Mouse (Mus musculus) monocyte, adult 2 months (primary cell): Measurements from ENCODE around the gene Fto.

Source experiments
- DNase-seq, 2 experiments: peaks; one replicate each; pipeline ENCODE4 v3.0.0; 2022; ENCODE audit warnings: low spot score in 2 of 2, low read depth in 1 of 2

Fto gene

DNA sequence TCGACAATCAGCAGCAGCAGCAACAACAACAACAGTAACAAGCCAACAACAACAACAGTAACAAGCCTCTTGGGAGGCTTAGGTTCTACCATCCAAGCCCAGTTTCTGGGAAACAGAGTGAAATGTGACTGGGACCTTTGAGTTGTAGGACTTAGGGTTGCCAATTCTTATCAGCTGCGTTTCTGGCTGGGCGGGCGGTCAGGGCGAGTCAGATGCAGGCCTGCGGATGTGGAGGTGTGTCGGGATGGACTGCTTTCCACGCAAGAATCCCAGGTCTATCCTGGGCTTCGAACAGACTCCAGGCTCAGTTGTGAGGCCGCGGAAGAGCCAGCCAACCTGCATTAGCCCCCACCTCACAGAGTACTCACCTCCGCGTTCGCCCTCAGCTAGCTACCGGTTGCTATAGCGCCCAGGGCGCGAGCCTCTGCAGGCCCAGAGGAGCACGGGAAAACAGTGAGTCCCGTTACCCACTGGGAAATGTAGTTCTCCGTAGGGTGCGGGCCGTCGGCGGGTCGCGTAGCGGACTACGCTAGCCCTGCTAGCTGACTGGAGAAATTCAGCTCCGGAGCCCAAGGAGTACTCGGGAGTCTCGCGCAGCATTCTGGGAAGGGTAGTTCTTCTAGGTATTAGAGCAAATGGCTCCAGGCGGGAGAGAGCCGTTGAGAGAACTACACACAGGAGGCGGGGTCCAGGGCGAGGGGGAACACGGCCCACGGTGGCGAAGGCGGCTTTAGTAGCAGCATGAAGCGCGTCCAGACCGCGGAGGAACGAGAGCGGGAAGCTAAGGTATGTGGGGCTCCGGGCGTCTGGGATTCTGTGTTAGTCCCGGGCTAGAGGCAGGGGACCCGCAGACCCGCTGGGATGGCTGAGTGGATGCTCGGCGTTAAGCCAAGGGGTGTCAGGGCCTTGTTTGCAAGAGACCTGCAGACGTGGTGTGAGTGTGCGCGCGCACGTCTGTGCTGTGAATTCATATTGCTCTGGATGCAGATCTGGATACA lies at the start of gene Fto, which contains the start of gene Rpgrip1l:
TSS of gene Fto (plus strand) at position 691 of the 998 bp plus-strand sequence.
TSS of gene Rpgrip1l (minus strand) at position 428 of the 998 bp plus-strand sequence.
- DNase-seq = peak; percentile 91 to 93

DNA sequence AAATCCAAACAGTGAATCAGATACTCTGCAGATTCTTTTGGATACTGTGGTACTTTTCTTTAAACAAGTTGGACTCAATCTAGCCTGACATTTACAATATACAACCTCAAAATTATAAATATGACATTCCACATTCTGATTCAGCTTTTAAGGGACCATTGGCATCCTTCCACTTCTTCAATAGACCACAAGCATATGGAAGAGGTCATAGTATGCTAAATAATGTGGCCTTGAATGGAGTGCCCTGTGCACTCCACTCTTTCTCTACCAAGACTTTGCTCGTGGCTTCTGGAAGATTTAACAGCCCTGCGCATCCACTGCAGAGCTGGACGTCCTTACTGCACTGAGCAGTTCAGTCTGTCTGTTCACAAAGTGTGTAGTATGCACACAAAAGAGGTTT lies 49.4 kb upstream of the Fto start:
- DNase-seq = no peak

DNA sequence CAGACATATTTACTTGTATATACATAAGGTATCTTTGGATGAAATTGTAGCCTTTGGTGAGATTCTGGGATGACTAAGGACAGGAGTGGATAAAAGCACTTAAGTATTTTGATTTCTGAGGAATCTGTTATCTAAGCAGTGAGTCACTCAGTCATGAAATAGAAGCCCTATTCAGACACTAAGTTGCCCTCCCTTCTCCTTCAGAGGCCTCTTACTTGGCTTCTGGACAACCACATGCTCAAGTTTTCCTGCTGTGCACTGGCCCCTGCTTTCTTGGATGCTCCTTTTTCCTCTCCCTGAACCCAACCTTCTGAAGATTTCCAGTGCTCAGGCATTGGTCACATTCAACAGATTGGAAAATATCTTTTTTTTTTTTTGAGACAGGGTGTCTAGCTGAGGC lies 48.8 kb upstream of the Fto start:
- no peak for DNase-seq

DNA sequence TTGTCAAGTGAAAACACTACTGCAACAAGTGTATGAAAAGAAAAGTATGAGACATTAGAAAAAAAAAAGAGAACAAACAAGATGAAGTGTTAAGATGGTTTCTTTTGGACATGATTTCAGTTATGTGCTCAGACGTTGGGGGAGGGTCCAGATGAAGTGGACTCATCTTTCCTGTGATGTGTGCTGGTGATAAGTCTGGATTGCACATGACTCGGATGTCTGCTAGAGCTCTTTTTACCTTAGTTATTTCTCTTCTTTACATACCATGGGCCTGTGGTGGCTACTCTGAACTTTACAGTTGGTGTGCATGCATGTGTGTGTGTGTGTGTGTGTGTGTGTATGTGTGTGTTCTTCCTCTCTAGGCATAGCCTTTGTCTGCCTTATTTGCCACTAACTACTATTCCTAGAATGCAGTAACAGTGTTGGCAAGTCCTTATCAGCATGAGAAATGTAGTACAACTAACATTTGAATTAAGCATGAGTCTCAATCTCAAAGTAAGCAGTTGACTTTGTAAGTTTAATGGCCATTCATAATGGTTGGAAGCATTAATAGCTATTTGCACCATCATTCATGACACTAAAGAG lies 43.9 kb upstream of the Fto start:
- no peak for DNase-seq

DNA sequence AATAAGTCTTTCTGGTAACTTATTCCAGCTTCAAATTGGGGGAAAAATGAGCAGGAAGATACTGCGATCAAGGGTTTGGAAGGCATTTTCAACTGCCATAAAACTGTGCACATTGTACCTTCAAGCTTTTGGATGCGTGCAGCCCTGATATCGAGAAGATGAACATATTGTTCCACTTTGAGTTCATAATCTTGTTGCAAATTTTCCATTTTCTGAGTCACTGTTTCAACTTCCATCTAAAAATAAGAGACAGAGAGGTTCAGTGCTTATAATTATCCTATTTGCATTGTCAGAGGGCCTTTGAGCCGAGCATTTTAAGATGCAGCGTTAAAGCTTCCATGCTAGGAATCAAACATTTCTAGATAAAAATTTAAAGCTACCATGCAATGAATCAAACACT lies 39.8 kb upstream of the Fto start:
- no peak for DNase-seq

DNA sequence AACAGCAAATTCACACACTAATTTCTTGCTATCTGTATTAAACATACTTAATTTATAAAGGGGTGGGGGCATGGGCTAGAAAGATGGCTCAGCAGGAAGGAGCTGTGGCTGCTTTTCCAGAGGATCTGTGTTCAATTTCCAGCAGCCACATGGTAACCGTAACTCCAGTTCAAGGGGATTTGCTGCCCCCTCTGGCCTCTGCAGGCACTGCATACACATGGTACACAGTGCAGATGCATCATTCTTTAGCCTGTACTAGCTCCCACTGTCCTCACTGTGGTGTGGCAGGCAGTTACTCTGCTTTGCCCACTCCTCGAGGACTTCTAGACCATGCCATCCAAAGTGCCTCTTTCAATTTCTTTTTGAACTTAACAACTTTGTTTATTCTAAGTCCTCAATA lies 37.0 kb upstream of the Fto start:
- DNase-seq = no peak

DNA sequence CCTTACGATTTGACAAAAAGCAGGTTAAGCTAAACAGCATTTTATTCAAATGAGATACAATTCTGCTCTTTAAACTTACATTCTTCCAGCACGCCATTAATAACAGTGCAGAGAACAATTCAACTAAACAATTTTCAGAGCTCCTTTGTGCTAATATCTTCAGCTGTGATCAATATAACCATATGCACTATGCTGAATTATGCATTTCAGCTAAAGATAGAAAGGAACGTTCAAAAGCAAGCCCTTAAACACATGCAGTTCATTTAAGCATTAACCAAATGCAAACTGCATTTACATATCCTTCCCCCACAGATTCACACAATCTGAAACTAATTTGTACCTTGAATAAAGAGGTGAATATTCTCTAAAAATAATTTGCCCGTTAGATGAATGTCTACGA lies 35.3 kb upstream of the Fto start:
- DNase-seq = no peak

DNA sequence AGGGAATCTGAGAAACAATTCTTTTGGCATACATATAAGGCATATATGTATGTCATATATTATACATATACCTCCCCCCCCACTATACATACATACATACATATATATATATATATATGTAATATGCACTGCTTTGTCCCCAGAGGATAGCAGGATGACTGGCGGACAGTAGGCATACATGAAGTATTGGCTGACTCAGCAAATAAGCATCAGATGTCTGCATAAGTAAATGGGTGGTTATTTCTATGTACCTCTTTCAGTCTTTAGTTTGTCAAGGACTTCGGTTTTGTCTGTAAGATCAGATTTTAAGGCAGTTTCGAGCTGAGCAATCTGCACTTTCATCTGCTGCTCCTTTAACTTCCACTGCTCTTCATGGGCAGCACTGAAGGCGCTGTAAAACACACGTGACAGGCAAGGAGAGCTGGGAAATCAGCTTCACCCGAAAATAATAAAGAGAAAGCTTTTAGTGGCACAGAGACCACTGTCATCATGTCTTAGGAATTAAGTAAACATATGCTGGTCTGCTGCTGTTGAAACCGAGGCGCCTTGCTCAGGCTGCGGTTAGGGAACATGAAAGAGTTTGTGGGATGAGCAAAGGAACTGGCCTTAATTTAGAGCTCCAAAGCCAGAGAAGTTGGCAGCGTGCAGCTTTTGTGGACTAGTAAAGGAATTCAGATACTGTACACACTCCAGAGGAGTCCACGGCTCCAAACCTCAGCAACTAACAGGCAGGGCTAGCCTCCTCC lies 32.7 kb upstream of the Fto start:
- DNase-seq = no peak

DNA sequence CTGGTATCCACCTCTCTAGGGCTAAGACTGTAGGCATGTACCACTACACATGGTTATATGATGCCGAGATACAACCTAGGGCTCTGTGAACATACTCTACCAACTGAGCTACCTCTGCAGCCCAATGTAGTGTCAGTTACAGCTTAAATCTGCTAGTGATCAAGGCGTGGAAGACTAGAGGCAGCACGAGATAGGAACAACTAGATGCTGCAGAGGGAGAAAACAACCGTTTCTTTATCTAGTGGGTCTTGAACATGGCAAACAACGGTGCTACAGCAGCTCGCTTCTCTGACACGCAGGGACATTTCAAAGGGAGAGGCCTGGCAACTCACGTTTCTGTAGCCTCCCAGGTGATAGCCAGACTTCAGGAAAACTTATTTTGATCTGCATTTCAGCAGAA lies 31.8 kb upstream of the Fto start:
- DNase-seq = no peak

DNA sequence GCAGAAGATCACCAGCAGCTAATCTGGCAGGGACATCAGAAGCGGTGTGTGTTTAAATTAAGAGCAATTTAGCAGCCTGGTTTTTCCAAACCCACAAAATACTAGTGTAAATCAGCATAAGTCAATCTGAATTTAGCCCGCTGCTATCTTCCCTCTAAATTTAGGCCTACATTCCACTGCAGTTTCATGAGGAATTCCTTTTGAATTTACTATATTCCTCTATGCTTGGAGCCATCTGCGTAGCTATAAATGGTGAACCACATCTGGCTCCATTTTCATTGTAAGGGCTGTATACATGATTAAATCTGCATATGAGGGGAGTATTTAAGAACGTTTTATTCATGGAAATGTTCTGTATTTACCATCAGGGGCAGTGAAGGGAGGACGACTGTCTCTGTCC lies 30.7 kb upstream of the Fto start:
- no peak for DNase-seq

DNA sequence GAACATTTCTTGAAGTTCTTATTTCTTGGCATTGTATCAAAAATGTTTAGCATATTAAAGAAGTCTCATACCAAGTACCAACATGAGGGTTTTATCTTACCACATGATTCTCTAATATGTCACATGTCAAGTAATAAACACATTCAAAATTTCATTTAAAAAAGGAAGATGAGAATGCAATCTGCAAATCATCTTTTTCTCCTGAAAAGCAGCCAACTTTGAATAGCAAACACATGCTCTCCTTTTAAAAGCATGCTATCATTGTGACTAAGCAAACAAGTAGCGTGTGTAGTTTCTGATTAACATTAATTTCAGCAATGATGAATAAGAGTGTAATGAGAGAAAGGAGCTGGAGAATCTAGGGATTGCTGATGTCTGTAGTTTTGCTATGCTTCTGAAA lies 29.5 kb upstream of the Fto start:
- DNase-seq = no peak

DNA sequence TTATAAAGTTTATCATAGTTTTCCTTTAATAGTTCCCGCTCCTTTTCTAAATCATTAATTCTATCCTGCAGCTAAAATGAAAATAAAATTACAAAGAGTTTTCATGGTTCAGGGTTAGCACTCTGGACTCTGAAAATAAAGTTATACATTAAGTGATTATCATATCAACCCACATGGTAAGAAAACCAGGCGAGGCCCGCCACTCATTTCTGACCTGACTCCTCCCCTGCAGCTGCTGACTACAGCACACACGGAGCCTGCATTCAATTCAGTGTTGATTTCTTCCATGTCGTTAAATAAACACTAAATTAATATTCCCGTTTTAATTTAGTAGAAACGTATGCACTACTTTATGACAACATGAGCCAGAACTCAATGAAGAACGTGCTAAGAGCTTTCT lies 27.1 kb upstream of the Fto start:
- no peak for DNase-seq

DNA sequence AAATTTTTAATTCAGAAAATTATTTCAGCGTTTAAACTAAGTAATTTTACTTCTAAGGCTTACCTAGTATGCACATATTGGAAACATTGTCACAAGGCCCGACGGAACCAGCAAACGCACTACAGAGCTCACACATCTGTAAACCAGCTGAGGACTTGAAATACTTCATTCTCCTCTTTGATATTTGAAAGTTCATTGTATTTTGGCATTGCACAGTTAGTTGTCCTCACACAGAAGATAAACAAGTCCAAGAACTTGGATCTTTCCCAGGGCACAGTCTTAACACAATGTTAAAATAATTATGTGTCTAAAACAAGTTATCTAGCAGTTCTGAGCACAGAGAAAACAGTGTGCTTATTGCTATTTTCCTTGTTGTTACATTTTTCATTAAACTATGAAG lies 22.7 kb upstream of the Fto start:
- DNase-seq = no peak

DNA sequence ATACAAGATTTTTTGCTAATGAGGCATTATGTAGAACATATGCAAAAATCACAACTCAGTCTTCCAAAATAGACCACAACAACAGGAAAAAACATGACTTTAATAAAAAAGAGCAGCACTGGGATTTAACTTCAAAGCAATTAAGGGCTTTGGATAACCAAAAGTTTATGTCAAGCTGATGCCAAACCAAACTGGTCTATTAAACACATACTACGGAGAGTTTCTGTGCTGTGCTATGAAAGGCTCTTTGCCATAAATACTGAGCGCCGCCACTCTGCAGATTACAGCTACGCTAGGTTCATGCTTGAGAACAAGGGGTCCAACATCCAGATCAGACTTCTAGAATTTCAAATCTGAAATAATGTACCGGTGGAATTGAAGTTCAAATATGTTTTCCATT lies 17.5 kb upstream of the Fto start:
- no peak for DNase-seq

DNA sequence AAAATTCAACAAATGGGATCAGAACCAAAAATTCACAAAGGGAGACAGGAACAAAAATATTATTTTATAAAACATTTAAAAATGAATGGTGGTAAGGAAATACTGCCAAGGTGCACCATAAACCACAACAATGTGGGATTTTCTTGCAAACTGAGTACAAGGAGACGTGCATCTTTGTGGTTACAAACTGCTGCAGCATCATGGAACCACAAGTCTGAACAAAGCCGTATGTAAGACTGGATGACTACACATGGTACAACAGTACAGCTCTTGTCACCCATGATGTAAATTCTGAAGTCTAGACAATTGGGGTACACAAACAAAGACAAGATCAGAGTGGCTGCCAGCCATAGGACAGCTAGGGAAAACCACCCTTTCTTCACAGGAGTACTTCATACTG lies 14.7 kb upstream of the Fto start:
- no peak for DNase-seq

DNA sequence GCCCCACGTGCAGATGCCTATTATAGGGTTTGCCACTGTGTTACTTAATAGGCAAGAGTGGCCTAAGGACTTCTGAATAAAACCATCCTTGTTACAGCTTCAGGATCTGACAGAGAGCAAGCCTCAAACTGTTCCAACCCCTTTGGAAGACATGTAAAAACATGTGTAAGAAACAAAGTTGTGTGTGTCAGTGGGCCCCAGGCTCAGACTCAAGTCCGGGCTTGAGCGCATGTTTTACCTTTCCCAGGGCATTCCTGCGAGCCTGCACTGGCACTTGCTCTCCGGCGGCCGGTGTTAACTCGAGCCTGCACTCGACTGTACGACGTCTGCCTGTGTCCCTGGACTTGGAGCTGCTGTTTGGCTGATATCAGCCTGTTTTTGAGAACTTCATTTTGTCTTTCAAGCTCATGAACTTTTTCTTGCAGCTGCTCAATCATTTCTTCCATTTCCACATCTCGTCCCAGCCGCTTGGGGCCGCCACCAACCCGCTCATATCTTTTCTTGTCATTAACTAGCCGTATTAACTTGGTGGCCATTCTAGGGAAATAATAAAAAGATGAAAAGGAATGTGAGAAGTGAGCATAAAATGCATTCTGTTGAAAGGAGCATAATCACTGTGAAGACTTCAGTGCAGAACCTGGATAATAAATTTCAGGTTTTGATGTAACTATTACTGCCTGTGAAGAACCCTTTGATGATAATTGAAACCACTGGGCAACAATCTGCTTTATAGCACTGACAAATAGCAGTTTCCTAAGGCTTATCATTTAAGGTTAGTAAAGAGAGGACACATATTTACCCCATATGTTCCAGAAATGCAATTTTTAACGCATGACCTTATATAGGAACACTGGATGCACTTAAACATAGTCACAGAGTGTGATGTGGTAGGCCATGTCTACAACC lies 8.6 kb upstream of the Fto start:
- no peak for DNase-seq

DNA sequence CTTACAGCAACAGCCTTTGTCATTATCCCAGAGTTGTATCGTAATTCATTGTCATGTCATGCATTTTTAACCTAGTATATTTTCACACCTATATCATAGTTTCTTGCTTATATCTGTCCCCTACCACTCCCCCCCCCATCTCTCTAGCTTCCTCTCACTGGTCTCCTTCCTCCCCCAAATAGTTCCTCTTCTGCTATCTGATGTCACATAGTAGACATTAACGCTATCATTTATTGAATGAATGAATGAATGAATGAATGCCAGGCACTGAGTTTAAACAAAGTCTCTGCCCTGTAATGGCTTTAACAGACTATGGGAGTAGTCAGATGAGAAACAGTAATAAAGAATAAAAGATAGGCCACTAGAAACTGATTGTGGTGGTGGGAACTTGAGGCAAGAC lies 983 bp upstream of the Fto start:
- no peak for DNase-seq

DNA sequence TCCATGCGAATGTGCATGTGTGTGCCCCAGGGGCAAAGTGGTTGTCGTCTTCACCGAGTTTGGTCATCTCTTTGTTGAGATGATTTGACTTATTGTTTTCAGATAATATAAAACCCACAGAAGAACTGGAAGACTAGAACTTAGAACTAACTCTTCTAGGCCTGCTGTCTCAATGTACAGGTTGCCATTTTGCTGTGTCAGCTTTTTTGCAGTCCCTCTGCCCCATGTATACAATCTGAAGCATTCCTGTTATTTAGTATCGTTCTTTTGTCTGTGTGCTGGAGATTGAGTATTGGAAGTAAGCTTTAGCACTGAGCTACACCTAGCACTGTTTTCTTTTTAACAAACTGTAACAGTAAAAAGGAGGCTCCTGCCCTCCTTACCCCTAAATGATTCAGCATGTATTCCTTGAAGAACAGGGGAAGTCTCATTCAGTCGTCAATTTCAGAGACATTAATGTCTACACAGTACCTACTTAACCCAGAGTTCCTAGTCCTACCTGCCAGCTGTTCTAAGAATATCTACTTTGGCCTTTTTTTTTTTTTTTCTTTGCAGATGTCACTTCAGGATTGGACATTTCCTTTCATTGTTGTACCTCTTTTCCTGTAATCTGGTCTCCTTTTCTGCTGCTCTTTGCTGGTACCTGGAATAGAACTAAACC lies 4.4 kb downstream of the Fto start:
- DNase-seq = no peak

DNA sequence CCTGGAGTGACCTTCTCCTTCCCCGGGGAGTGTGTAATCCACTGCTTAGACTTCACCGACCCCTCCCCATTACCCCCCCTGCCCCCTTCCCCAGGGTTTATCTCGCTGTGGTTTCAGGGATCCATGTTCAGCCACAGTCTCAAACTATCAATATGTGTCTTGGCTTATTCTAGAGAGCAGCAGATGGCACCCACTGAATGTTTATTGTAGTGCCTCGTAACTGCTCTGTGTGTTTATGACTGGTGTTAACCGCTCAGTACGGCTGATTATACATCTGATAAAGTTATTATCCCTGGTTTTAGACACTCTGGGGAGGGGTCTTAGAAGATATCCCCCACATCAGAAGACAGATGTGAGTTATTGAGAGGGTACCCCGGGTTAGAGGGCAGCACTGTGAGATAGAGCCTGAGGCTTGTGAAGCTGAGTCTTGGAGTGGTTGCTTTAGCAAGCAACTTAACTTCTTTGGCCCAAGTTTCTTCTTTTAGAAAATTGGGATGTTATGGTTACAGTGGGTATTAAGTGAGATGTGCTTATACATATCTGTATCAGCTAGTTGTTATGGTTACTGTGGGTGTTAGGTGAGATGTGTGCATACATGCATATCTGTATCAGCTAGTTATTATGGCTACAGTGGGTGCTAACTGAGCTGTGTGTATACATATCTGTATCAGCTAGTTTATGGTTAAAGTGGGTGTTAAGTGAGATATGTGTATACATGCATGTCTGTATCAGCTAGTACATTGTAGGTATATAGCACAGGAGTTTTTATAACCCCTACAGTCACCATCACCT lies 5.8 kb downstream of the Fto start:
- DNase-seq = no peak

DNA sequence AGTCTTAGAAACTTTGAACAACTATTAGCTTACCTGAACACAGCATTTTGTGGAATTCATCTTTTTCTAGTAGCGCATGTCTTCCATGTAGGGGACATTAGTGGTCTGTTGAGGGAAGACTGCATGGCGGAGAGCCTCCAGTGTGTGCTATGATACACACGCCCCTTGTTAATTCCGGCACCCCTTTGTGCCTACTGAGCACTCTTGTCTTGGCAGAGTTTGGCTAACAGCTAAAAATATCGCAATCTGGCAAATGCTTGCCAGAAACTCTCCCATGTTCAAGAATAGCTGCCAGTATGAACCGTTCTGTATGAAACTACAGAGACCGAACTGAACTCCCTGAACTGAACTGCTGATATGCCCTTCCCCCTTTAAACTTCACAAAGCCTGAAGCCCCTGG lies 10.2 kb downstream of the Fto start:
- no peak for DNase-seq
